Mouse (Mus musculus) brain, embryonic 14.5 days (tissue): ENCODE measurements around the gene Nckap5.

Experiments
- CTCF ChIP-seq: fragments of 200-500 bp; IDR thresholded peaks from 2 replicates; pipeline ENCODE4 v1.5.1; 2012; ENCODE audit warnings: inconsistent platforms, mild to moderate bottlenecking, moderate library complexity, borderline replicate concordance; ENCODE audit not compliant: insufficient read depth, insufficient read length; ENCODE audit errors: extremely low read depth
- POLR2A ChIP-seq: fragments of 200-500 bp; IDR thresholded peaks from 2 replicates; pipeline ENCODE4 v1.6.1; 2012; ENCODE audit warnings: mild to moderate bottlenecking, inconsistent platforms, borderline replicate concordance; ENCODE audit not compliant: poor library complexity, insufficient read depth, insufficient read length, severe bottlenecking; ENCODE audit errors: extremely low read depth

- TF ChIP-seq CTCF (peak; percentile 55; the same call in 1 of the 2 replicates), POLR2A (no peak)
Observed at GRCm38 (mm10) chr1:126726400-126727055, 104.1 kb downstream of the Nckap5 start.
